Mouse (Mus musculus): Measurements from ENCODE around the gene Taar3. TPM values are rescaled to one million over a fixed set of nuclear protein-coding genes. Genes with fewer than 3 reads are reported as not detected.

Gene Taar3
- polyA plus RNA-seq (2012; rRNA removed), result not detected in 2 replicates

DNA sequence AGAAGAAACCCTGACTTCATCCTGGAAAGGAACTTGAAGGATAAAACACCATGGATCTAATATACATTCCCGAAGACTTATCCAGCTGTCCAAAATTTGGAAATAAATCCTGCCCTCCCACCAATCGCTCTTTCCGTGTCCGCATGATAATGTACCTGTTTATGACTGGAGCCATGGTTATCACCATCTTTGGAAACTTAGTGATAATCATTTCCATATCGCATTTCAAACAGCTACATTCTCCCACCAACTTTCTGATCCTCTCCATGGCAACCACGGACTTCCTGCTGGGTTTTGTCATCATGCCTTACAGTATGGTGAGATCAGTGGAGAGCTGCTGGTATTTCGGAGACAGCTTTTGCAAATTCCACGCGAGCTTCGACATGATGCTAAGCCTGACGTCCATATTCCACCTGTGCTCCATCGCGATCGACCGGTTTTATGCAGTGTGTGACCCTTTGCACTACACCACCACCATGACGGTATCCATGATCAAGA is at the start of gene Taar3:
Taar3 (plus strand) TSS at position 51 of the 498 bp plus-strand sequence.

DNA sequence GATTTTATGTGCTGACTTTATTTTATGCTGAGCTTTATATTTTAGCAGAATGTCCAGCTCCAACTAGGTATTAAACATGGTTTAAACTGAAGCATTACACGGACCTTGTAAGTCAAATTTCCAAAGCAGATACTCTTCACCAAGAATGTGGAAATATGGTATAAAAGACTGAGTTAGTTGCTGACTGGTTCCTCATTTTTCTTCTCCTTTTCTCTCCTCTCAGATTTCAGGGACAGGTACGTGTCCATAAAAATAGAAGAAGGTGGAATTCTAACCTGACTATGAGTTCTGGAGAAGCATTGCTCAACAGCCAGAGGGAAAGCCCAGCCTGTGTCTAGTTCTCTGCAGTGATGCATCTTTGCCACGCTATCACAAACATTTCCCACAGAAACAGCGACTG is 29.3 kb upstream of the Taar3 start, which contains the start of gene Taar1:
Taar1 (plus strand) TSS at position 301 of the 400 bp plus-strand sequence.

GRCm38 (mm10) chr10:23938312-23938711 is 11.0 kb upstream of the Taar3 start, which contains the start of gene Taar2:
TSS of gene Taar2 (plus strand) at chr10:23938572.

GRCm38 (mm10) chr10:23960444-23960915 is 11.1 kb downstream of the Taar3 start, which contains the start of gene Taar4:
TSS of gene Taar4 (plus strand) at chr10:23960494.

DNA sequence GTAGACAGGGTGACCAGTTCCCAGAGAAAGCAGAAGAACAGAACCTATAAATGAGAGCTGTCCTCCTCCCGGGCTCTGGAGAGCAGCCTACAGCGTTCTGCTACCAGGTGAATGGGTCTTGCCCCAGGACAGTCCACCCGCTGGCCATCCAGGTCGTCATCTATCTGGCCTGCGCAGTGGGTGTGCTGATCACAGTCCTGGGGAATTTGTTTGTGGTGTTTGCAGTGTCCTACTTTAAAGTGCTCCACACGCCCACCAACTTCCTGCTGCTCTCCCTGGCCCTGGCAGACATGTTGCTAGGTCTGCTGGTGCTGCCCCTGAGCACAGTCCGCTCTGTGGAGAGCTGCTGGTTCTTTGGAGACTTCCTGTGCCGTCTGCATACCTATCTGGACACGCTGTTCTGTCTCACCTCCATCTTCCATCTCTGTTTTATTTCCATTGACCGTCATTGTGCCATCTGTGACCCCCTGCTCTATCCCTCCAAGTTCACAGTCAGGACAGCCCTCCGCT is 21.4 kb downstream of the Taar3 start, which contains the start of gene Taar5:
Taar5 (plus strand) TSS at position 51 of the 510 bp plus-strand sequence.

DNA sequence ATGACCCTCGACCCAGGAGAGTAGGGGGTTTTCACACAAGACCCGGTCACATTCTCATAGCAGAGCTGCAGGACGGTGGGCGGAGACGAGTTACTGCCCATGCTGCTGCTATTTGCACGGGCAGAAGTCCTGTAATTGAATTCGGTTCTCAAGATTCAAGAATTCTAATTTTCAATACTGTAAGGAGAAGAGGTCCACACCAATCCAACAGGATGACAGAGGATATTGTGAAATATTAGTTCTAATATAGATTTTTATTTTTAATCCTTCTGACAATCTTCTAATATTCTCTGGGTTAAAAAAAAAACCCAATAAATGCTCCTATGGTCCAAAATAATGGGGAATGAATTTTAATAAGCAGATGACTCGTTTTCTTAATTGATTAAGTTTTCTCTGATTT is 36.2 kb downstream of the Taar3 start, which contains the start of gene Taar6:
Taar6 (minus strand) TSS at position 101 of the 400 bp plus-strand sequence.

GRCm38 (mm10) chr10:23993381-23993780 is 44.0 kb downstream of the Taar3 start, which contains the start of gene Taar7a:
TSS of gene Taar7a (minus strand) at chr10:23993481.

GRCm38 (mm10) chr10:23999639-24000038 is 50.3 kb downstream of the Taar3 start, which contains the start of gene Taar7b:
TSS of gene Taar7b (plus strand) at chr10:23999939.

Other genes with a start within 250 kb of the Taar3 start
- 3,859 and 3,962 TPM in 2 replicates for gene Rps12, start 162.3 kb upstream of the Taar3 start, polyA plus RNA-seq (2012; rRNA removed)
- 2.0 TPM in 2 replicates for gene Slc18b1, start 152.6 kb upstream of the Taar3 start, polyA plus RNA-seq (2012; rRNA removed)
- gene Vnn3, start 98.1 kb upstream of the Taar3 start, polyA plus RNA-seq (2012; rRNA removed), result 0.38 and 0.56 TPM in 2 replicates
- gene Vnn1, start 54.9 kb upstream of the Taar3 start, polyA plus RNA-seq (2012; rRNA removed), result 0.80 and 1.0 TPM in 2 replicates
- not detected in 2 replicates for gene Taar1, start 29.2 kb upstream of the Taar3 start, polyA plus RNA-seq (2012; rRNA removed)
- gene Taar2, start 11.0 kb upstream of the Taar3 start, polyA plus RNA-seq (2012; rRNA removed), result not detected in 2 replicates
- gene Taar4, start 10.9 kb downstream of the Taar3 start, polyA plus RNA-seq (2012; rRNA removed), result not detected in 2 replicates
- not detected in 2 replicates for gene Taar5, start 21.1 kb downstream of the Taar3 start, polyA plus RNA-seq (2012; rRNA removed)
- not detected in 2 replicates for gene Taar6, start 36.1 kb downstream of the Taar3 start, polyA plus RNA-seq (2012; rRNA removed)
- gene Taar7a, start 43.9 kb downstream of the Taar3 start, polyA plus RNA-seq (2012; rRNA removed), result not detected in 2 replicates
- not detected in 2 replicates for gene Taar7b, start 50.4 kb downstream of the Taar3 start, polyA plus RNA-seq (2012; rRNA removed)
- gene Taar7d, start 77.7 kb downstream of the Taar3 start, polyA plus RNA-seq (2012; rRNA removed), result not detected in 2 replicates
- not detected in 2 replicates for gene Taar7e, start 88.1 kb downstream of the Taar3 start, polyA plus RNA-seq (2012; rRNA removed)
- gene Taar7f, start 100.0 kb downstream of the Taar3 start, polyA plus RNA-seq (2012; rRNA removed), result not detected in 2 replicates
- gene Taar8a, start 126.9 kb downstream of the Taar3 start, polyA plus RNA-seq (2012; rRNA removed), result not detected in 2 replicates
- not detected in 2 replicates for gene Taar8b, start 142.7 kb downstream of the Taar3 start, polyA plus RNA-seq (2012; rRNA removed)
- not detected in 2 replicates for gene Taar8c, start 152.4 kb downstream of the Taar3 start, polyA plus RNA-seq (2012; rRNA removed)
- gene Taar9, start 160.0 kb downstream of the Taar3 start, polyA plus RNA-seq (2012; rRNA removed), result not detected in 2 replicates
- gene Stx7, start 199.7 kb downstream of the Taar3 start, polyA plus RNA-seq (2012; rRNA removed), result 11.8 and 15.5 TPM in 2 replicates